Mouse (Mus musculus) olfactory bulb, adult 2 months (tissue): Measurements from ENCODE around the gene Ndufv3.

ENCODE experiments used
- CTCF ChIP-seq: fragments of 200-500 bp; IDR thresholded peaks from 2 replicates; pipeline ENCODE4 v1.5.1; 2012; ENCODE audit warnings: low read depth, mild to moderate bottlenecking, low read length, moderate library complexity; ENCODE audit not compliant: insufficient read depth
- POLR2A ChIP-seq: fragments of 200-500 bp; IDR thresholded peaks from 2 replicates; pipeline ENCODE4 v1.6.1; 2012; ENCODE audit warnings: mild to moderate bottlenecking, low read depth, low read length, moderate library complexity; ENCODE audit not compliant: insufficient read depth

GRCm38 (mm10) chr17:31563632-31564014 is 43.7 kb downstream of the Ndufv3 start:
- TF ChIP-seq CTCF (no peak), POLR2A (no peak)
